Mouse (Mus musculus) liver, postnatal 0 days (tissue): ENCODE measurements at regions not wholly inside any gene's neighbourhood (a gene's known extent, or its start where the extent isn't known, plus 50 kb on each side); places are given as distances from the start of the nearest gene placed in this dataset.

ENCODE experiments used
- ATAC-seq: fragments of 200-750 bp; cut with Nextera tagmentation; 2 replicates; pipeline ENCODE4 v1.8.0; 2017; ENCODE audit warnings: mild to moderate bottlenecking, moderate library complexity
- DNase-seq: peaks from one replicate; pipeline ENCODE4 v3.0.0-alpha.2; 2016
- H3K27ac ChIP-seq: fragments of 300-500 bp; sonication (generic); 2 replicates; pipeline ENCODE4 v1.5.1; 2014; ENCODE audit warnings: antibody characterized with exemption, moderate library complexity, mild to moderate bottlenecking, low read depth
- H3K27me3 ChIP-seq: fragments of 300-500 bp; sonication (generic); 2 replicates; pipeline ENCODE4 v1.6.1; 2014; ENCODE audit warnings: low read length, control low read depth, mixed read lengths; ENCODE audit not compliant: insufficient read depth
- H3K36me3 ChIP-seq: fragments of 300-500 bp; sonication (generic); replicated peaks from 2 replicates; pipeline ENCODE4 v1.6.1; 2014; ENCODE audit warnings: mild to moderate bottlenecking, control low read depth, low read length, moderate library complexity, mixed read lengths; ENCODE audit not compliant: insufficient read depth
- H3K4me1 ChIP-seq: fragments of 300-500 bp; sonication (generic); 2 replicates; pipeline ENCODE4 v1.6.1; 2014; ENCODE audit warnings: antibody characterized with exemption, mild to moderate bottlenecking, control low read depth; ENCODE audit not compliant: insufficient read depth
- H3K4me2 ChIP-seq: fragments of 300-500 bp; sonication (generic); 2 replicates; pipeline ENCODE4 v1.6.1; 2014; ENCODE audit warnings: low read depth, mild to moderate bottlenecking, low read length, moderate library complexity, mixed read lengths
- H3K4me3 ChIP-seq: fragments of 300-500 bp; sonication (generic); 2 replicates; pipeline ENCODE4 v1.5.1; 2014; ENCODE audit warnings: low read depth, low read length
- H3K9ac ChIP-seq: fragments of 300-500 bp; sonication (generic); replicated peaks from 2 replicates; pipeline ENCODE4 v1.6.1; 2014; ENCODE audit warnings: mild to moderate bottlenecking, moderate library complexity
- H3K9me3 ChIP-seq: fragments of 300-500 bp; sonication (generic); 2 replicates; pipeline ENCODE4 v1.6.1; 2016; ENCODE audit warnings: mild to moderate bottlenecking, control low read depth, low read length, mixed read lengths
- CTCF ChIP-seq: sonication (generic); IDR thresholded peaks from 2 replicates; pipeline ENCODE4 v1.5.1; 2016; ENCODE audit warnings: antibody characterized with exemption, low read depth
- EP300 ChIP-seq: IDR thresholded peaks from 2 replicates; pipeline ENCODE4 v1.6.1; 2016; ENCODE audit warnings: antibody characterized with exemption, low read depth, mild to moderate bottlenecking
- WGBS: fragments of 180-500 bp; shearing (Covaris S2); extraction: QIAGEN DNeasy Blood & Tissue Kit; methylation state at CpG from one replicate; pipeline ENCODE4 v1.1.7; 2014; ENCODE audit not compliant: insufficient replicate concordance; 5-methylcytosine and 5-hydroxymethylcytosine counted together

DNA sequence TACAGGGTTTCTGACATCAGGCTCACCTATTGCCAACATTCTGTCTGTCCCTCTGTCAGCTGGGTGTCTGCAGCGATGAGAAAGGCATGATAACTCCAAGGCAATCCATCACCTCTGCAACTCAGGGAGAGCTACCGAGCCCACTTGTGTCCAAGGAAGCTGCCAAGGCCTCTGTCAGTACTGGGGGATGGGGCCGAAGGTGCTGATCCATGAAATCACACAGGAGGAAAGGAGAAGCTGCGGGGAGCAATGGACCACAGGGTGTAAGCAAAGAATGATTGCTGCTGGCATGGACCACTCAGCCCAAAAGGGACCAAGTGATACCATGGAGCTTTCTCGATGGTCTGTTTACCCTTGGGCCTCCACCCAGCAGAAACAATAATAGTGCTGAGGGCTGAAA, 67.5 kb upstream of the Mid1ip1 start:
- 48% methylated on average over 5 of the region's 5 CpGs for WGBS
- no peak overlapping the region for H3K4me3 ChIP-seq
- no peak overlapping the region for H3K4me2 ChIP-seq
- H3K4me1 ChIP-seq: no peaks in the 10 kb centered on the region
- H3K27ac ChIP-seq: no peak overlapping the region
- DNase-seq: no peak
- no peaks in the 10 kb centered on the region for H3K36me3 ChIP-seq
- H3K9ac ChIP-seq: no peak overlapping the region
- ATAC-seq: no peak
- TF ChIP-seq CTCF (no peak), EP300 (no peak)
- H3K27me3 ChIP-seq: no peaks in the 10 kb centered on the region
- H3K9me3 ChIP-seq: no peaks in the 10 kb centered on the region

DNA sequence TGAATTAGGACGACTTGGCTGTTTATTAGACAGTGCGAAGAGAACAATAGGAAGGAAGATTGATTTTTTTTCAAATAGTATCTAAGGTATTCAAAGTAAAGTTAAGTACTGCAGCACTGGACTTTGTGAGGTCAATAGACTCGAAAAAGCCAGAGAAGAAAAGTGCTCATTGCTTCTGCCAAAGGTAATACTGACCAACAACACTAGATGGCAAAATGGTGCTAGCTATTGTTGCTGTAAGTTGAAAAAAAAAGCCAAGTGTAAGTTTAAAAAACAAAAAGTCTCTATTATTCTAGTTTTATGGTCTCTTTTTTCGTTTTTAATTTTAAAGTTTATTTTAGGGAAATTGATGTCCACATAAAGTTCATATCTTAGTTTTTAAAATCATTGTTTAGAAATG, 63.9 kb upstream of the Mid1ip1 start:
- Histone ChIP-seq H3K9ac (no peak overlapping the region), H3K9me3 (no peaks in the 10 kb centered on the region), H3K4me3 (no peak overlapping the region), H3K27ac (no peak overlapping the region), H3K36me3 (no peaks in the 10 kb centered on the region), H3K27me3 (no peaks in the 10 kb centered on the region), H3K4me2 (no peak overlapping the region), H3K4me1 (no peaks in the 10 kb centered on the region)
- DNase-seq (no peak), ATAC-seq (no peak)
- 19% methylated on average over 4 of the region's 4 CpGs for WGBS
- TF ChIP-seq CTCF (peak; percentile 59), EP300 (no peak)
